Mouse (Mus musculus) limb, embryonic 15.5 days (tissue): Measurements from ENCODE around the gene Nlk. TPM values are rescaled to one million over a fixed set of nuclear protein-coding genes. Genes with fewer than 3 reads are reported as not detected.

Experiments
- ATAC-seq: fragments of 200-750 bp; cut with Nextera tagmentation; 2 replicates; pipeline ENCODE4 v1.8.0; 2017; ENCODE audit warnings: low read depth, moderate TSS enrichment; ENCODE audit not compliant: insufficient number of reproducible peaks, low FRiP score, low TSS enrichment
- H3K27ac ChIP-seq: fragments of 300-500 bp; sonication (generic); 2 replicates; pipeline ENCODE4 v1.5.1; 2015; ENCODE audit warnings: moderate library complexity, mild to moderate bottlenecking, inconsistent platforms
- H3K27me3 ChIP-seq: fragments of 300-500 bp; sonication (generic); 2 replicates; pipeline ENCODE4 v1.6.1; 2015; ENCODE audit warnings: inconsistent platforms
- H3K36me3 ChIP-seq: fragments of 300-500 bp; sonication (generic); 2 replicates; pipeline ENCODE4 v1.6.1; 2015; ENCODE audit warnings: inconsistent platforms
- H3K4me1 ChIP-seq: fragments of 300-500 bp; sonication (generic); 2 replicates; pipeline ENCODE4 v1.6.1; 2015; ENCODE audit warnings: inconsistent platforms
- H3K4me2 ChIP-seq: fragments of 300-500 bp; sonication (generic); 2 replicates; pipeline ENCODE4 v1.6.1; 2015; ENCODE audit warnings: mild to moderate bottlenecking, inconsistent platforms
- H3K4me3 ChIP-seq: fragments of 300-500 bp; sonication (generic); 2 replicates; pipeline ENCODE4 v1.5.1; 2015; ENCODE audit warnings: mild to moderate bottlenecking, inconsistent platforms
- H3K9ac ChIP-seq: fragments of 300-500 bp; sonication (generic); 2 replicates; pipeline ENCODE4 v1.6.1; 2015; ENCODE audit warnings: inconsistent platforms
- H3K9me3 ChIP-seq: fragments of 300-500 bp; sonication (generic); 2 replicates; pipeline ENCODE4 v1.6.1; 2016; ENCODE audit warnings: inconsistent platforms
- WGBS: fragments of 180-500 bp; shearing (Covaris S2); methylation state at CpG from one replicate; pipeline ENCODE4 v1.1.7; 2015; 5-methylcytosine and 5-hydroxymethylcytosine counted together
- polyA plus RNA-seq: library from polyadenylated mRNA; unstranded; fragments of >200 nt; fragmentation: Nextera tagmentation; extraction: Ambion mirVana; gene quantifications from 2 replicates; pipeline ENCODE4 v1.2.1, GENCODE M21; 2015

The Nlk gene
- polyA plus RNA-seq: 8.6 and 9.5 TPM in 2 replicates

- H3K36me3 ChIP-seq: no peaks in the 10 kb centered on the region
- H3K27ac ChIP-seq: peak within 1 kb of the TSS; percentile 88
- WGBS: under 1% methylated on average over 55 of the region's 65 CpGs
- no peaks in the 10 kb centered on the region for H3K27me3 ChIP-seq
- H3K4me3 ChIP-seq: peak within 1 kb of the TSS; percentile 80
- H3K9ac ChIP-seq: peak within 1 kb of the TSS; percentile 75
- peak within 1 kb of the TSS; percentile 71 for H3K4me2 ChIP-seq
- peaks cover 23% of the 10 kb centered on the region for H3K4me1 ChIP-seq
- peak; percentile 99 for ATAC-seq
- H3K9me3 ChIP-seq: no peaks in the 10 kb centered on the region
These were observed at the start of gene Nlk for GRCm38 (mm10) chr11:78696777-78697752. Gene Nlk, minus strand, starts transcription at chr11:78697373.

- Histone ChIP-seq H3K4me2 (no peak overlapping the region), H3K4me3 (no peak overlapping the region), H3K27me3 (no peaks in the 10 kb centered on the region), H3K36me3 (peaks cover 14% of the 10 kb centered on the region), H3K9ac (no peak overlapping the region), H3K9me3 (no peaks in the 10 kb centered on the region), H3K27ac (peak overlapping the region; percentile 4; the same call in 1 of the 2 replicates), H3K4me1 (peaks cover 7% of the 10 kb centered on the region; the same call in 1 of the 2 replicates)
- WGBS: 82% methylated on average over 7 of the region's 7 CpGs
- no peak for ATAC-seq
These were observed 49.1 kb upstream of the Nlk start for GRCm38 (mm10) chr11:78746264-78746663.

- Histone ChIP-seq H3K36me3 (peaks cover 14% of the 10 kb centered on the region), H3K9ac (no peak overlapping the region), H3K27ac (peak overlapping the region; percentile 4; the same call in 1 of the 2 replicates), H3K4me3 (no peak overlapping the region), H3K27me3 (no peaks in the 10 kb centered on the region), H3K4me1 (peaks cover under 1% of the 10 kb centered on the region; the same call in 1 of the 2 replicates), H3K4me2 (no peak overlapping the region), H3K9me3 (no peaks in the 10 kb centered on the region)
- WGBS: 53% methylated on average over 4 of the region's 4 CpGs
- ATAC-seq: no peak
These were observed 48.3 kb upstream of the Nlk start for GRCm38 (mm10) chr11:78745475-78745874.

DNA sequence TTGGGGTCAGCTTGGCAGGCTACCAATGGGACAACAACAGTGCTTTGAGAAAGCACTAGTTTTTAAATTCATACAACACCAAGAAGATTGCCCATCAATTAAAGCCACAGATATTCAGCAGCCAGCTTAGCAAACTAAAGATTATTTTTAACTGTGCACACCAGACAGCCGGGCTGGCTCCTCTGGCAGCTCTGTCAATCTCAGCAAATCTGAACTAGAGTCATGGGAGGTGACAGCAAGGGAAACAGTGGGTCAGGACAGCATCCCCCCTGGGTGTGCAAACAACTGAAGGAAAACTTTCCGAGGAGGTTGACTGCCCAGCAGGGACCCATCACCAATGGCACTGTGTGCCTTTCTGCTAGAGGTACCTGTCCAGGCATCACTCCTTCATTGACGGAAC is 45.3 kb upstream of the Nlk start:
- no peak overlapping the region for H3K4me2 ChIP-seq
- WGBS: 88% methylated on average over 3 of the region's 3 CpGs
- no peaks in the 10 kb centered on the region for H3K4me1 ChIP-seq
- no peak overlapping the region for H3K4me3 ChIP-seq
- H3K36me3 ChIP-seq: no peaks in the 10 kb centered on the region
- no peaks in the 10 kb centered on the region for H3K9me3 ChIP-seq
- H3K27ac ChIP-seq: no peak overlapping the region
- ATAC-seq: no peak
- H3K9ac ChIP-seq: no peak overlapping the region
- no peaks in the 10 kb centered on the region for H3K27me3 ChIP-seq

DNA sequence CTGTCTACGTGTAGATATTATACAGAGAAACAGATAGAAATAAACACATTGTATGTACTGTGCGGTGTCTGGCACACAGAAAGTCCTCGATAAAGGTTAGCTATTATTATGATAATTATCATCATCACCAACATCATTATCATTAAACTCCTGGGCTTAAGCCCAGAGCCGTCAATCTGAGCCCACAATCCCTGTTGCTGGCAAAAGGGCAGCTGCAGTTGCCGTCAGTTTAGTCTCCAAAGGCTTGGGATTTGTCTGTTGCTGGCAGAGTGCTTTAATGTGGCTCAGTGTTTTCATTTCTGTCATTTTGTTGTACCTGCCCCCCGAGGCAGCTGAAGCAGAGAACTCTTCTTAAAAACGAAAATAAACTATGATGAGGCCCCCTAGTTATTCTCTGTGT is 44.8 kb upstream of the Nlk start:
- H3K9me3 ChIP-seq: no peaks in the 10 kb centered on the region
- H3K9ac ChIP-seq: no peak overlapping the region
- H3K27ac ChIP-seq: no peak overlapping the region
- H3K4me2 ChIP-seq: no peak overlapping the region
- 72% methylated on average over 7 of the region's 7 CpGs for WGBS
- H3K36me3 ChIP-seq: no peaks in the 10 kb centered on the region
- H3K4me3 ChIP-seq: no peak overlapping the region
- ATAC-seq: no peak
- no peaks in the 10 kb centered on the region for H3K4me1 ChIP-seq
- H3K27me3 ChIP-seq: no peaks in the 10 kb centered on the region

GRCm38 (mm10) chr11:78739361-78739760 is 42.2 kb upstream of the Nlk start:
- H3K4me3 ChIP-seq: no peak overlapping the region
- H3K36me3 ChIP-seq: no peaks in the 10 kb centered on the region
- ATAC-seq: no peak
- H3K4me1 ChIP-seq: no peaks in the 10 kb centered on the region
- no peak overlapping the region for H3K4me2 ChIP-seq
- H3K27me3 ChIP-seq: no peaks in the 10 kb centered on the region
- H3K9ac ChIP-seq: no peak overlapping the region
- no peak overlapping the region for H3K27ac ChIP-seq
- H3K9me3 ChIP-seq: no peaks in the 10 kb centered on the region

DNA sequence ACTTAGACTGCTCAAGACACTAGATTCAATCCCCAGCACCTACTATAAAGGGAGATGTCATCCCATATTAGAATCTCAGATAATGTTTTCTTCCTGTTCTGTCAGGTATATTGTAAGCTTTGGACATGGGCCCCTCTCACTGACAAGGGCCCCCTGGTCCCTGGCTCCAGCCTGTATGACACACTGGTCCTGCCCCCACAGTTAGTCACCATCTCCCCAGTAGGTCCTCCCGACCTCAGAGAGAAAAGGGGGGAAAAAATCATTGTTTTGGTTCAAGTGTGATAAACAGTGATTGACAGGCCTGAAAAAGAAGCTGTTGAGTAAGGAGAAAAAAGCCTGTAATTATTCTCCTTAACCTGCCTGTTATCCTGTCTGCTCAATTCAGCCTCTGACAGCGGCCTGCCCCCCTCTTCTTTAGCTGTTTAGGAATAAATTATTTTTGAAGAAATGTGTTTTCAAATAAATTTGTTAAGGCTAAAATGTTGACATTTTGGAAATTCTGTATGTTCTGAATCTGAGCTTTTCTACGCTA is 39.8 kb upstream of the Nlk start:
- no peak overlapping the region for H3K9ac ChIP-seq
- H3K9me3 ChIP-seq: no peaks in the 10 kb centered on the region
- H3K27me3 ChIP-seq: no peaks in the 10 kb centered on the region
- H3K4me3 ChIP-seq: no peak overlapping the region
- no peak for ATAC-seq
- no peaks in the 10 kb centered on the region for H3K4me1 ChIP-seq
- 67% methylated on average over 3 of the region's 3 CpGs for WGBS
- no peak overlapping the region for H3K27ac ChIP-seq
- no peak overlapping the region for H3K4me2 ChIP-seq
- no peaks in the 10 kb centered on the region for H3K36me3 ChIP-seq

- Histone ChIP-seq H3K4me1 (no peaks in the 10 kb centered on the region), H3K9ac (no peak overlapping the region), H3K27me3 (no peaks in the 10 kb centered on the region), H3K4me3 (no peak overlapping the region), H3K4me2 (no peak overlapping the region), H3K36me3 (no peaks in the 10 kb centered on the region), H3K27ac (no peak overlapping the region), H3K9me3 (no peaks in the 10 kb centered on the region)
- ATAC-seq: no peak
- 90% methylated on average over 1 of the region's 1 CpGs for WGBS
These were observed 38.0 kb upstream of the Nlk start for GRCm38 (mm10) chr11:78735168-78735567.

- H3K9ac ChIP-seq: no peak overlapping the region
- no peak overlapping the region for H3K27ac ChIP-seq
- no peaks in the 10 kb centered on the region for H3K9me3 ChIP-seq
- no peaks in the 10 kb centered on the region for H3K27me3 ChIP-seq
- H3K4me3 ChIP-seq: no peak overlapping the region
- WGBS: 82% methylated on average over 6 of the region's 6 CpGs
- H3K36me3 ChIP-seq: no peaks in the 10 kb centered on the region
- H3K4me1 ChIP-seq: no peaks in the 10 kb centered on the region
- ATAC-seq: no peak
- H3K4me2 ChIP-seq: no peak overlapping the region
These were observed 35.4 kb upstream of the Nlk start for GRCm38 (mm10) chr11:78732619-78733018.

GRCm38 (mm10) chr11:78730902-78731301 is 33.7 kb upstream of the Nlk start:
- Histone ChIP-seq H3K36me3 (no peaks in the 10 kb centered on the region), H3K9me3 (no peaks in the 10 kb centered on the region), H3K4me3 (no peak overlapping the region), H3K4me1 (no peaks in the 10 kb centered on the region), H3K27me3 (no peaks in the 10 kb centered on the region), H3K27ac (no peak overlapping the region), H3K9ac (no peak overlapping the region), H3K4me2 (no peak overlapping the region)
- no peak for ATAC-seq
- 17% methylated on average over 2 of the region's 2 CpGs for WGBS

DNA sequence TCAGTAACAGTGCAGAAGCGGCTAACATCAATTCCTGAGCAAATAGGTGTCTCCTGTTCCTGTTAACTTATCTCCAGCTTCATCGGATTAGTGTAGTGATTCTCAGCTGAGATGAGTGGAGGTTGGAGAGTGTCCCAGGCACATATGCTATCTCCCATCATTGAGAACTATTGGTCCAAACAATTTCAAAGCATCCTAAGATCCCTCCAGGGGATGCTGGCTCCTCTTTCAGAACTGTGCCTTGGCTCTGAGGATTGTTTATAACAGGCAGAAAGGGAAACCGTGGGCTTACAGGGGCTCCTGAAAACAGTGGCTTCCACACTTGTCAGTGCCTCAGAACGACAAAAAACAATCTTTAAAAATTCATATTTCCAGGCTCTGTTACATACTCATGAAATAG is 30.9 kb upstream of the Nlk start:
- H3K4me2 ChIP-seq: no peak overlapping the region
- WGBS: 74% methylated on average over 4 of the region's 4 CpGs
- no peaks in the 10 kb centered on the region for H3K4me1 ChIP-seq
- ATAC-seq: no peak
- H3K4me3 ChIP-seq: no peak overlapping the region
- H3K9me3 ChIP-seq: no peaks in the 10 kb centered on the region
- H3K27ac ChIP-seq: no peak overlapping the region
- H3K27me3 ChIP-seq: no peaks in the 10 kb centered on the region
- no peak overlapping the region for H3K9ac ChIP-seq
- no peaks in the 10 kb centered on the region for H3K36me3 ChIP-seq

GRCm38 (mm10) chr11:78726366-78726765 is 29.2 kb upstream of the Nlk start:
- ATAC-seq: no peak
- 75% methylated on average over 3 of the region's 3 CpGs for WGBS
- no peak overlapping the region for H3K4me3 ChIP-seq
- no peaks in the 10 kb centered on the region for H3K36me3 ChIP-seq
- H3K9me3 ChIP-seq: no peaks in the 10 kb centered on the region
- no peak overlapping the region for H3K9ac ChIP-seq
- H3K4me2 ChIP-seq: no peak overlapping the region
- H3K4me1 ChIP-seq: no peaks in the 10 kb centered on the region
- no peak overlapping the region for H3K27ac ChIP-seq
- H3K27me3 ChIP-seq: no peaks in the 10 kb centered on the region
